Mouse (Mus musculus) frontal cortex, postnatal 14 days (tissue): Measurements from ENCODE around the gene Bahd1.

Experiments
- DNase-seq, 2 experiments: peaks; one replicate each; pipeline ENCODE4 v3.0.0; 2022; ENCODE audit warnings: low spot score in 2 of 2

Gene Bahd1

GRCm38 (mm10) chr2:118899981-118900825 is at the start of gene Bahd1:
Gene Bahd1, plus strand, starts transcription at chr2:118900377.
- peak in 1 of 2 experiments; percentile 25 for DNase-seq

GRCm38 (mm10) chr2:118851756-118852155 is 48.4 kb upstream of the Bahd1 start:
- no peak for DNase-seq

- peak; percentile 90 to 93 for DNase-seq
Observed at GRCm38 (mm10) chr2:118861454-118862339, 38.5 kb upstream of the Bahd1 start, which contains the start of gene Ivd. Gene Ivd, plus strand, starts transcription at chr2:118861954.

- DNase-seq, result no peak
Observed at GRCm38 (mm10) chr2:118862340-118862675, 37.9 kb upstream of the Bahd1 start.

- no peak for DNase-seq
Observed at GRCm38 (mm10) chr2:118870601-118871000, 29.6 kb upstream of the Bahd1 start.

- DNase-seq, result no peak
Observed at GRCm38 (mm10) chr2:118871032-118871431, 29.1 kb upstream of the Bahd1 start.

GRCm38 (mm10) chr2:118873018-118873417 is 27.2 kb upstream of the Bahd1 start:
- no peak for DNase-seq

- no peak for DNase-seq
Observed at GRCm38 (mm10) chr2:118873890-118874430, 26.2 kb upstream of the Bahd1 start.

GRCm38 (mm10) chr2:118875316-118875715 is 24.9 kb upstream of the Bahd1 start:
- no peak for DNase-seq

- DNase-seq, result no peak
Observed at GRCm38 (mm10) chr2:118876453-118876852, 23.7 kb upstream of the Bahd1 start.

- DNase-seq, result no peak
Observed at GRCm38 (mm10) chr2:118881019-118881418, 19.2 kb upstream of the Bahd1 start.

GRCm38 (mm10) chr2:118881956-118882355 is 18.2 kb upstream of the Bahd1 start:
- no peak for DNase-seq

- DNase-seq, result peak; percentile 64 to 89
Observed at GRCm38 (mm10) chr2:118882840-118883679, 17.1 kb upstream of the Bahd1 start.

GRCm38 (mm10) chr2:118887440-118887839 is 12.7 kb upstream of the Bahd1 start:
- no peak for DNase-seq

GRCm38 (mm10) chr2:118887845-118888548 is 12.2 kb upstream of the Bahd1 start:
- DNase-seq, result no peak

- DNase-seq, result no peak
Observed at GRCm38 (mm10) chr2:118891173-118891572, 9.0 kb upstream of the Bahd1 start.

- no peak for DNase-seq
Observed at GRCm38 (mm10) chr2:118895990-118896913, 3.9 kb upstream of the Bahd1 start.

- no peak for DNase-seq
Observed at GRCm38 (mm10) chr2:118896914-118897291, 3.3 kb upstream of the Bahd1 start.

GRCm38 (mm10) chr2:118897392-118897791 is 2.8 kb upstream of the Bahd1 start:
- DNase-seq, result no peak

- no peak for DNase-seq
Observed at GRCm38 (mm10) chr2:118897808-118898207, 2.4 kb upstream of the Bahd1 start.
